Mouse (Mus musculus) gastrocnemius, adult 18-20 months (tissue): ENCODE results near the gene Strn4. TPM values are rescaled to one million over a fixed set of nuclear protein-coding genes. Genes with fewer than 3 reads are reported as not detected.

Source experiments
- DNase-seq: peaks from one replicate; pipeline ENCODE4 v3.0.0; 2021; ENCODE audit warnings: low spot score
- total RNA-seq, 2 experiments: library from RNA; stranded (reverse); gene quantifications; 2 replicates each; pipeline ENCODE4 v1.2.3; 2021

The Strn4 gene
- total RNA-seq, 2 experiments from 2014 or later, result 9.8 to 13.6 TPM

DNA sequence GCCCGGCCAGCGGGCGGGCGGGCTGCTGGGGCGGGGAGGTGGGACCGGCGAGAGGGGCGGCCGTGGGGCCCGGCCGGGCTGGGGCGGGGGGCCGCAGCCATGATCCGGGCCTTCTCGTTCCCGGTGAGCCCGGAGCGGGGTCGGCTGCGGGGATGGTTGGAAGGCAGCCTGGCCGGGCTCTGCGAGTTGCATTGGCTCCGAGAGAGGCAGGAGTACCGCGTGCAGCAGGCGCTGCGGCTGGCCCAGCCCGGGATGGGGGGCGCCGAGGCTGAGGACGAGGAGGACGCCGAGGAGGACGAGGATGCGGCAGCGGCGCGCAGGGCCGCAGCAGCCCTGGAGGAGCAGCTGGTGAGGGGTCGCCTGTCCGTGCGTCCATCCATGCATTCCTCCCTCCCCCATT lies 59.6 kb downstream of the Strn4 start:
- DNase-seq, result no peak

GRCm38 (mm10) chr7:16876006-16876405 lies 60.3 kb downstream of the Strn4 start:
- DNase-seq, result no peak

GRCm38 (mm10) chr7:16876608-16877007 lies 60.9 kb downstream of the Strn4 start:
- DNase-seq, result no peak

- DNase-seq, result no peak
Measured at GRCm38 (mm10) chr7:16877717-16878116, 62.0 kb downstream of the Strn4 start.

- no peak for DNase-seq
Measured at GRCm38 (mm10) chr7:16879796-16880547, 64.3 kb downstream of the Strn4 start.

DNA sequence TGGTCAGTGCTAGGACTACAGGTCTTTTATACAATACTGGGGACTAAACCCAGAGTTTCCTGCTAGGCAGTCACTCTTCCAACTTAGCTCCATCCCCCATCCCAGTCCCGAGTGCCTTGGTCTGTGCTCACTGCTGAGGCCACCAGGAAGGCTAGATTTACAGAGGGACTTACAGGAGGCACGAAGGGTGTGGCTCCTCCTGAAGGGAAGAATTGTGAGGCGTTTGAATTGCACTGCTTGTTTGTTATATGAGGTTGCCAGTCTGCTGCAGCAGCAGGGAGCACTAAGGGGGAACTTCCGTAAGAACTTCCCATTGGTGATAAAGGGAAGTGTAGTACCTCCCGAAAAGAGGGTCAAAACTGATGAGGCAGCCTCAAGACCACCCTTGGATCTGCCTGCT lies 64.9 kb downstream of the Strn4 start:
- no peak for DNase-seq

DNA sequence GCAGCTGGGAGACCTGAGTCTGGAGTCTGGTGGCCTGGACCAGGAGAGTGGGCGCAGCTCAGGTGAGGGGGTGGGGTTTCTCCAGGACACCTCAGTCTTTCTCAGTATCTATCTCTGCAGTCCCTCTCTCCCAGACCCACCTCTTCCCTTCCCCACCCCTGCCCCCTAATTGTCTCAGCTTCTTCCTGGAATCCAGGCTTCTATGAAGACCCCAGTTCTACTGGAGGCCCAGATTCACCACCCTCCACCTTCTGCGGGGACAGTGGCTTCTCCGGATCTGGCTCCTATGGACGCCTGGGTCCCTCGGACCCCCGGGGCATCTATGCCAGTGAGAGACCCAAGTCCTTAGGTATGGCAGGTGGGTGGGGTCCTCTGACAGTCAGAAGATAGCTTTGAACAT lies 67.5 kb downstream of the Strn4 start:
- DNase-seq, result no peak

GRCm38 (mm10) chr7:16884334-16884733 lies 68.6 kb downstream of the Strn4 start:
- no peak for DNase-seq

DNA sequence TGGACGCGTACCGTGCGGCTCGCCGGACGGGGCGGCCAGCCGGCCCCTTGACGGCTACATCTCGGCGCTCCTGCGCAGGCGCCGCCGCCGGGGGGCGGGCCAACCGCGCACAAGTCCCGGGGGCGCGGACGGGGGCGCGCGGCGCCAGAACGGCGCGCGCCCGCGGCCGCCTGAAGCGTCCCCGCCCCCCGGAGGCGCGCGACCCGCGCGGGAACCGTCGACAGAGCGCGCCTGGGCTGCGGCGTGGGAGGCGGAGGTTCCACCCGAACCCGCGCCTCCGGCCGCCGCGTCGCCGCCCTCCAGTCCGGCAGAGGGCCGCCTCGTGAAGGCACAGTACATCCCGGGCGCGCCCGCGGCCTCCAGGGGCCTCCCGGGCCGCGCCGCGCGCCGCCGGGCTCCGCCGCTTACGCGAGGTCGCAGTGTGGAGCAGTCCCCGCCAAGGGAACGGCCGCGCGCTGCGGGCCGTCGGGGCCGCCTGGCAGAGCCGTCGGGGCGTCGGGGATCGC lies 69.6 kb downstream of the Strn4 start:
- DNase-seq, result no peak

GRCm38 (mm10) chr7:16885905-16886304 lies 70.2 kb downstream of the Strn4 start:
- DNase-seq, result no peak

Other genes starting within 250 kb of the Strn4 start
- 10 to 100 TPM; 17.4 to 24.4 TPM for gene Arhgap35, start 200.9 kb upstream of the Strn4 start, total RNA-seq
- gene Ceacam15, start 140.2 kb upstream of the Strn4 start, total RNA-seq, result not detected
- not detected for gene Ceacam9, start 94.0 kb upstream of the Strn4 start, total RNA-seq
- gene Ap2s1, start 77.5 kb upstream of the Strn4 start, total RNA-seq, result 10 to 100 TPM; 44.5 to 46.8 TPM
- 10 to 100 TPM; 14.0 to 14.3 TPM for gene Slc1a5, start 34.5 kb upstream of the Strn4 start, total RNA-seq
- 10 to 100 TPM; 51.7 to 58.0 TPM for gene Fkrp, start 843 bp downstream of the Strn4 start, total RNA-seq
- 1 to 10 TPM; 4.9 to 5.9 TPM for gene Prkd2, start 27.0 kb downstream of the Strn4 start, total RNA-seq
- 1 to 10 TPM in 1 of 2 experiments, under 1 TPM in 1; 0.89 to 1.6 TPM for gene Dact3, start 59.4 kb downstream of the Strn4 start, total RNA-seq
- under 1 TPM; 0.37 to 0.71 TPM for gene Gng8, start 75.9 kb downstream of the Strn4 start, total RNA-seq
- 1 to 10 TPM in 1 of 2 experiments, under 1 TPM in 1; 0.39 to 2.2 TPM for gene Ptgir, start 90.6 kb downstream of the Strn4 start, total RNA-seq
- 100 to 1,000 TPM; 334 to 349 TPM for gene Calm3, start 108.2 kb downstream of the Strn4 start, total RNA-seq
- gene Pnmal2, start 128.8 kb downstream of the Strn4 start, total RNA-seq, result under 1 TPM; 0.50 to 0.64 TPM
- not detected for gene Pnmal1, start 143.8 kb downstream of the Strn4 start, total RNA-seq
- gene Gm42372, start 167.2 kb downstream of the Strn4 start, total RNA-seq, result not detected
- under 1 TPM; 0.94 to 0.97 TPM for gene Ccdc8, start 176.8 kb downstream of the Strn4 start, total RNA-seq
- gene Ppp5c, start 212.0 kb downstream of the Strn4 start, total RNA-seq, result 10 to 100 TPM; 62.4 to 63.0 TPM
- 1 to 10 TPM in 1 of 2 experiments, under 1 TPM in 1; 0.64 to 1.6 TPM for gene Hif3a, start 246.5 kb downstream of the Strn4 start, total RNA-seq